In the genomic region with DNA sequence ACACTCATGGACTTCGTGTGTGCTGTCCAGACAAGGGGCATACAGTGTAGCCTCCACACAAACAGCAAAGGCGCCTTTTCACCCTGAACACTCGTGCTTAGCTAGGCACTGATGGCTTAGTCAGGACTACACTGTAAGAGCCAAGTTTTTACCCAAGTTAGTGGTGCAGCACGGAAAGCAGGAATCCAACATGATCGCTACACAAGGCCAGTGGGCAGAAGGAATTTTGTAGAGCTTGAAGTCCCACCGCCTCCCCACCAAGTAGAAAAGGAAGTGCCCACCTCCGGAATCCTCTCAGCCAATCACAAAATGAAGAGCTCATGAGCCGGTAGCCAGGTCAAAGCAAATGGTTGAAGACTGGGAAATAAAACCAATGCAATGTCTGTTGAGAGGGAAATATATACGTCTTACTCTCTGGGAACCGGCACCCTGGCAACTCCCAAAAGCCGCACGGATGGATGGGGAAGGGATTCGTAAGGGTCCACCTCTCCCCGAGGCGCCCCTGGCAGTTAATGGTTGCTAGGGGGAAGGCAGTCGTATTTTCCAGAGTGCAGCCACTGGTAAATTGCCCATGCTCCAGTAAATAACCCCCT, we compare ENCODE assay signal across 10 mouse cellular contexts. TPM values are rescaled to one million over a fixed set of nuclear protein-coding genes. Genes with fewer than 3 reads are reported as not detected.
DNase-seq lines count a peak whose midpoint lies in the region; ATAC-seq and TF ChIP-seq lines count a peak whose summit lies in the region.
"Had no signal": no experiment of that assay in that cellular context is flagged by ENCODE, and none has a peak within 500 bp of the region (broad histone marks: within the 10 kb centered on the region; RNA-seq: fewer than 3 reads in every experiment).

No protein-coding gene starts in this region.

- no peak for TF ChIP-seq CTCF in ES-Bruce4 (IDR thresholded peaks at IDR 0.05; ENCODE audit: low read depth, low read length)

- TF ChIP-seq POLR2A in ES-Bruce4 (IDR thresholded peaks at IDR 0.05; ENCODE audit: insufficient read depth, low read length): no peak

- H3K36me3 ChIP-seq in ES-Bruce4 (ENCODE audit: control insufficient read depth, insufficient read depth, low read length, poor library complexity, severe bottlenecking): no peaks in the 10 kb centered on the region
- H3K36me3 ChIP-seq in embryonic facial prominence, embryonic 13.5 days: no peaks in the 10 kb centered on the region

- peak overlapping the region; percentile 27 for H3K4me3 ChIP-seq in ES-Bruce4 (ENCODE audit: low read depth, low read length)
- peak overlapping the region; percentile 13; the same call in 1 of the 2 replicates for H3K4me3 ChIP-seq in embryonic facial prominence, embryonic 13.5 days
- H3K4me3 ChIP-seq: erythroblast, embryonic 14.5 days had no signal

- no peak for TF ChIP-seq EP300 in ES-Bruce4 (IDR thresholded peaks at IDR 0.05; ENCODE audit: insufficient read depth, low read depth, low read length)

- H3K9ac ChIP-seq in ES-Bruce4 (ENCODE audit: low read depth, poor library complexity, severe bottlenecking): peak overlapping the region; percentile 45; the same call in 1 of the 2 replicates
- no peak overlapping the region for H3K9ac ChIP-seq in embryonic facial prominence, embryonic 13.5 days

- no peaks in the 10 kb centered on the region for H3K27me3 ChIP-seq in ES-Bruce4 (ENCODE audit: control insufficient read depth, insufficient read depth, low read length, poor library complexity, severe bottlenecking)
- H3K27me3 ChIP-seq in embryonic facial prominence, embryonic 13.5 days: no peaks in the 10 kb centered on the region

- DNase-seq in frontal cortex, postnatal 25 days (ENCODE audit: low spot score in 2 of 2): no peak
- DNase-seq in kidney, postnatal 10 days: peak; percentile 27
- no peak for DNase-seq in right cerebral cortex, adult 18-20 months
- no peak for DNase-seq in T-cell, adult 2 months (ENCODE audit: low spot score)
- DNase-seq in embryo, embryonic 10 days (ENCODE audit: low spot score): no peak
- DNase-seq: adrenal gland, postnatal 10 days had no signal

- peaks cover 4% of the 10 kb centered on the region; the same call in 1 of the 2 replicates for H3K9me3 ChIP-seq in ES-Bruce4 (replicated peaks; ENCODE audit: control insufficient read depth, insufficient read depth, low read length, poor library complexity, severe bottlenecking)
- H3K9me3 ChIP-seq in embryonic facial prominence, embryonic 13.5 days: no peaks in the 10 kb centered on the region

- H3K4me2 ChIP-seq in embryonic facial prominence, embryonic 13.5 days: peak overlapping the region; percentile 31; the same call in 1 of the 2 replicates

- peaks cover 1% of the 10 kb centered on the region for H3K4me1 ChIP-seq in ES-Bruce4 (ENCODE audit: control insufficient read depth, insufficient read depth, low read length)
- no peaks in the 10 kb centered on the region for H3K4me1 ChIP-seq in embryonic facial prominence, embryonic 13.5 days

- peak; percentile 27; the same call in 1 of the 2 replicates for ATAC-seq in frontal cortex, adult (ENCODE audit: low TSS enrichment)
- no peak for ATAC-seq in embryonic facial prominence, embryonic 13.5 days (ENCODE audit: insufficient number of reproducible peaks, insufficient read depth, low FRiP score, low TSS enrichment, low read depth)

- WGBS in embryonic facial prominence, embryonic 13.5 days: 64% methylated on average over 16 of the region's 16 CpGs

- no peak overlapping the region for H3K27ac ChIP-seq in ES-Bruce4 (ENCODE audit: insufficient read depth, low read length)
- no peak overlapping the region for H3K27ac ChIP-seq in embryonic facial prominence, embryonic 13.5 days

RNA-seq across cellular contexts. Expression of gene Lamc1, which starts 13.2 kb away (rescaled TPM):
- polyA plus RNA-seq in ES-Bruce4 (2011; ENCODE audit: insufficient read depth, insufficient read length, low read depth, missing spikeins): 195 and 233 TPM in 2 replicates
- 35.9 and 41.9 TPM in 2 replicates for polyA plus RNA-seq in embryonic facial prominence, embryonic 13.5 days (2015; fragmentation: Nextera tagmentation; extraction: Ambion mirVana)
